Mouse (Mus musculus): ENCODE data around the gene Wbp11. TPM values are rescaled to one million over a fixed set of nuclear protein-coding genes. Genes with fewer than 3 reads are reported as not detected.

The Wbp11 gene
- polyA plus RNA-seq, 1 experiment: 64.0 TPM

- TF ChIP-seq CTCF (IDR thresholded peaks at IDR 0.05; ENCODE audit: extremely low read depth, insufficient read depth, low read length): no peak
- no peak within 1 kb of the TSS for H3K27ac ChIP-seq (ENCODE audit: insufficient read depth, low read length)
- H3K4me1 ChIP-seq (ENCODE audit: control insufficient read depth, insufficient read depth, low read length): peaks cover 2% of the 10 kb centered on the region; the same call in 1 of the 2 replicates
- H3K4me3 ChIP-seq (ENCODE audit: insufficient read depth, low read length): no peak within 1 kb of the TSS
Measured at GRCm38 (mm10) chr6:136857186-136857872, 29.3 kb upstream of the Wbp11 start, which contains the start of gene Art4. Gene Art4, minus strand, starts transcription at chr6:136857733.

GRCm38 (mm10) chr6:136856071-136856636 lies 28.1 kb upstream of the Wbp11 start:
- Histone ChIP-seq H3K4me3 (ENCODE audit: insufficient read depth, low read length) (no peak overlapping the region), H3K4me1 (ENCODE audit: control insufficient read depth, insufficient read depth, low read length) (peaks cover under 1% of the 10 kb centered on the region; the same call in 1 of the 2 replicates), H3K27ac (ENCODE audit: insufficient read depth, low read length) (no peak overlapping the region)
- no peak for TF ChIP-seq POLR2A (IDR thresholded peaks at IDR 0.05; ENCODE audit: extremely low read depth, insufficient read depth, low read length)
- no peak for TF ChIP-seq CTCF (IDR thresholded peaks at IDR 0.05; ENCODE audit: extremely low read depth, insufficient read depth, low read length)

- TF ChIP-seq CTCF (IDR thresholded peaks at IDR 0.05; ENCODE audit: extremely low read depth, insufficient read depth, low read length): no peak
- TF ChIP-seq POLR2A (IDR thresholded peaks at IDR 0.05; ENCODE audit: extremely low read depth, insufficient read depth, low read length): no peak
- H3K4me1 ChIP-seq (ENCODE audit: control insufficient read depth, insufficient read depth, low read length): no peaks in the 10 kb centered on the region
- H3K27ac ChIP-seq (ENCODE audit: insufficient read depth, low read length): no peak overlapping the region
- H3K4me3 ChIP-seq (ENCODE audit: insufficient read depth, low read length): no peak overlapping the region
Measured at GRCm38 (mm10) chr6:136855183-136855582, 27.1 kb upstream of the Wbp11 start.

DNA sequence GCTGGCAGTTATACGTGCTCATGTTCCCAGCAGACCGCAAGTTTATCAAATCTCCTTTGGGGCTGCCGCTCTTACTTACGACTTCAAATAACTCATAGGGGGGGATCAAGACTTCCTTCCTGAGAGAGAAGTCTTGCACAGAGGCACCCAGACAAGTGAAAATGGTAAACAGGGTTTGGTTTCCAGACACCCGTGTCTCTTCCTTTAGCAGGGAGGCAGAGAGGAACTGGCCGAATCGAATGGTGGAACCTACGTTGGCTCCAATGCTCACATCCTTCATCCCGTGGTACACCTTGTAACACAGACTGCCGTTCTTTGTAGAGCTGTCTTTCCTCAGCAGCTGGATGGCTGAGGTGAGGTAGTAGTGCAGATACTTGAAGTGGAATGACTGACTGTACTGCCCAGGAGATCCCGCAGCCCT lies 26.3 kb upstream of the Wbp11 start:
- Histone ChIP-seq H3K27ac (ENCODE audit: insufficient read depth, low read length) (no peak overlapping the region), H3K4me1 (ENCODE audit: control insufficient read depth, insufficient read depth, low read length) (no peaks in the 10 kb centered on the region), H3K4me3 (ENCODE audit: insufficient read depth, low read length) (no peak overlapping the region)
- TF ChIP-seq CTCF (IDR thresholded peaks at IDR 0.05; ENCODE audit: extremely low read depth, insufficient read depth, low read length): no peak
- TF ChIP-seq POLR2A (IDR thresholded peaks at IDR 0.05; ENCODE audit: extremely low read depth, insufficient read depth, low read length): no peak

DNA sequence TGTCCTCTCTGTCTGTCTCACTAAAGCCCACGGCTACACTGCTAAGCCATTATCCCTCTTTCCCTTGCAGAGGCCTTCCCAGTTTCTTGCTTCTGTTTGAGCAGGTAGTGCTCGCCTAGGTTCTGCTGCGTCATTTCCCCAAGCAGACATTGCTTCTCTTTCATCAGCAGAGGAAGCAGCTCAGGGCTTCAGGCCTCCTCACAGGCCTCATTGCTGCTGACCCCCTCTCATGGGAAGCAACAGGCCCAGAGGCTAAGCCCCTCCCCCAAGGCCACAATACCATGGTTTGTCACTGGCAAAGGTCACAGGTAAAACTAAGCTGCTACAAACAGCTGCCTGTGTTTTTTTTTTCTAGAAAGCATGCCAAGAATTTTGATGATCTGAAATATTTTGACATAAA lies 24.7 kb upstream of the Wbp11 start:
- TF ChIP-seq POLR2A (IDR thresholded peaks at IDR 0.05; ENCODE audit: extremely low read depth, insufficient read depth, low read length) (no peak), CTCF (IDR thresholded peaks at IDR 0.05; ENCODE audit: extremely low read depth, insufficient read depth, low read length) (no peak)
- Histone ChIP-seq H3K4me1 (ENCODE audit: control insufficient read depth, insufficient read depth, low read length) (no peaks in the 10 kb centered on the region), H3K4me3 (ENCODE audit: insufficient read depth, low read length) (no peak overlapping the region), H3K27ac (ENCODE audit: insufficient read depth, low read length) (no peak overlapping the region)

- H3K4me1 ChIP-seq (ENCODE audit: control insufficient read depth, insufficient read depth, low read length): no peaks in the 10 kb centered on the region
- H3K27ac ChIP-seq (ENCODE audit: insufficient read depth, low read length): no peak overlapping the region
- no peak overlapping the region for H3K4me3 ChIP-seq (ENCODE audit: insufficient read depth, low read length)
- TF ChIP-seq POLR2A (IDR thresholded peaks at IDR 0.05; ENCODE audit: extremely low read depth, insufficient read depth, low read length): no peak
- TF ChIP-seq CTCF (IDR thresholded peaks at IDR 0.05; ENCODE audit: extremely low read depth, insufficient read depth, low read length): no peak
Measured at GRCm38 (mm10) chr6:136852348-136852747, 24.3 kb upstream of the Wbp11 start.

DNA sequence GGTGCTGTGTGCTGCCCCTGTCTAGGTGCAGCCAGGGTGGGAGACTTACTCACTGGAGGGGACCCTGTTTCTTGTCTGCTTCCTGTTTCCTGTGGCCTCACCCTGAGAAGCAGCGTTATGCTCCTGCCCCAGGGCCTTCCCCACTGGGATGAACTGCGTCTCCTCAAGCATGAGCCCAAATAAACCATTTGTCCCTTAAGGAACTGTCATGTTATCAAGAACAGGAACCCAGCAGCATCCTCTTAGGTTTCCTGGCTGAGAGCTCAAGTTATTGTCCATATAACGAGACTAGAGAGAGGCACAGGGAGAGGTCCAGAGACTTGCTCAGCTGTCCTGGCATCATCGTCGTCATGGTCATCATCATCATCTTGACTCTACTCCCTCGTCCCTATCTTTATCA lies 22.2 kb upstream of the Wbp11 start:
- no peak overlapping the region for H3K27ac ChIP-seq (ENCODE audit: insufficient read depth, low read length)
- H3K4me1 ChIP-seq (ENCODE audit: control insufficient read depth, insufficient read depth, low read length): no peaks in the 10 kb centered on the region
- H3K4me3 ChIP-seq (ENCODE audit: insufficient read depth, low read length): no peak overlapping the region
- no peak for TF ChIP-seq CTCF (IDR thresholded peaks at IDR 0.05; ENCODE audit: extremely low read depth, insufficient read depth, low read length)
- no peak for TF ChIP-seq POLR2A (IDR thresholded peaks at IDR 0.05; ENCODE audit: extremely low read depth, insufficient read depth, low read length)

DNA sequence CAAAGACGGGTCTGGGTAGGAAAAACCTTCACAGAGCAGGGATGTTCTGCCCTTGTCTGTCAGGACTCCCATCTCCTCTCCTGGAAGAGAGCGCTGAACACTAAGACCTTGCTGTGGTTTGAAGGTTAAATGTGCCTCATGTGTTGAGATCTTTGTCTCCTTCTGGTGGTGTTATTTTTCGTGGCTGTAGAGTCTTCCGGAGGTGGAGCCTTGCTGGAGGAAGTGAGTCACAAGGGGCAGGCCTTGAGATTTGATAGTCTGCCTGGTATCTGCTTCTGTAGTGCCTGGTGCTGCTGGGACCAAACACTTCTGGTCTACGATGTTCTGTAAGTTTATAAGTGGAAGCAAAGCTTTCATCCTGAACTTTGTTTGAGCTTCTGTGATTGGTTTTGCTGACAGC lies 20.9 kb upstream of the Wbp11 start:
- H3K4me3 ChIP-seq (ENCODE audit: insufficient read depth, low read length): no peak overlapping the region
- H3K4me1 ChIP-seq (ENCODE audit: control insufficient read depth, insufficient read depth, low read length): no peaks in the 10 kb centered on the region
- no peak for TF ChIP-seq CTCF (IDR thresholded peaks at IDR 0.05; ENCODE audit: extremely low read depth, insufficient read depth, low read length)
- TF ChIP-seq POLR2A (IDR thresholded peaks at IDR 0.05; ENCODE audit: extremely low read depth, insufficient read depth, low read length): no peak
- no peak overlapping the region for H3K27ac ChIP-seq (ENCODE audit: insufficient read depth, low read length)

- Histone ChIP-seq H3K27ac (ENCODE audit: insufficient read depth, low read length) (no peak overlapping the region), H3K4me1 (ENCODE audit: control insufficient read depth, insufficient read depth, low read length) (no peaks in the 10 kb centered on the region), H3K4me3 (ENCODE audit: insufficient read depth, low read length) (no peak overlapping the region)
- TF ChIP-seq CTCF (IDR thresholded peaks at IDR 0.05; ENCODE audit: extremely low read depth, insufficient read depth, low read length): no peak
- TF ChIP-seq POLR2A (IDR thresholded peaks at IDR 0.05; ENCODE audit: extremely low read depth, insufficient read depth, low read length): no peak
Measured at GRCm38 (mm10) chr6:136848399-136848798, 20.4 kb upstream of the Wbp11 start.

DNA sequence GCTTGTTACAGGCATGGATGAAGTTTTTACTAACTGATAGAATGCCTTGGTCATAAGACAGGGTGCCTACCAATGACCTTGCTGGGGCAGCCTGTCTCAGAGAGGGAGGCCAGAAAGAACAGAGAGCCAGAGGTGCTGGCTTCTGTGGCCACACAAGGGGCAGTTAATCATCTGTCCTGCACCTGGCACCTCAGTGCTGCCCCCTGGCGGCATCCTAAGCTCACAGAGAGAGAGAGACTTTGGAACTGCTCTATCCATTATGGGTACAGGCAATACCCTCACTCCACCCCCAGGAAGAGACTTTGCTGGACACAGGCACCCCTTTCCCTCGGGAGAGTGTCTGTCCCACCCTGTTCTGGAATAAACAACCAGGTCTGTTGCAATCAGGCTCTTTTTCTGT lies 19.8 kb upstream of the Wbp11 start:
- Histone ChIP-seq H3K4me1 (ENCODE audit: control insufficient read depth, insufficient read depth, low read length) (no peaks in the 10 kb centered on the region), H3K4me3 (ENCODE audit: insufficient read depth, low read length) (no peak overlapping the region), H3K27ac (ENCODE audit: insufficient read depth, low read length) (no peak overlapping the region)
- TF ChIP-seq POLR2A (IDR thresholded peaks at IDR 0.05; ENCODE audit: extremely low read depth, insufficient read depth, low read length) (no peak), CTCF (IDR thresholded peaks at IDR 0.05; ENCODE audit: extremely low read depth, insufficient read depth, low read length) (peak; percentile 44)

Measured in cortical plate, adult 2 months (tissue).